Mouse (Mus musculus): ENCODE results near the gene Gpr152. TPM values are rescaled to one million over a fixed set of nuclear protein-coding genes. Genes with fewer than 3 reads are reported as not detected.

Gpr152 gene
- total RNA-seq (2023) = not detected

DNA sequence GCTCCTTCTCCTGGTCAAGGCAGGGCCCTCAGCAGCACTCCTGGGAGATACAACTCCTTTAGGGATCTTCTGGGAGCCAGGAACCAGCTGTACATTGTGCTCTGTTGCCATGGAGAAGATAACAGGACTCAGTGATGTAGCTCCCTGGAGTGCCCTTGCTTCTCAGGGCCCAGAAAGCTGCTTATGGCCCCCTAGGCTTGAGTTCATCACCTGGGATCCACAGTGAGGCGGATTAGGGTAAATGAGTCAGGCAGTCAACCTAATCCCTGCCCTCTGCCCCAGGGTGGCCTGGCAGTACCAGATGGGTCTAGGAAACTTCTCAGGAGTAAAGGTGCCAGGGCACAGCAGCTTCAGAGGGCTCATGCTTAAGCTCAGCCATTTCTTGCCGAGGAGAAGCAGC, at the start of gene Gpr152:
TSS of gene Gpr152 (plus strand) at position 342 of the 400 bp plus-strand sequence.

DNA sequence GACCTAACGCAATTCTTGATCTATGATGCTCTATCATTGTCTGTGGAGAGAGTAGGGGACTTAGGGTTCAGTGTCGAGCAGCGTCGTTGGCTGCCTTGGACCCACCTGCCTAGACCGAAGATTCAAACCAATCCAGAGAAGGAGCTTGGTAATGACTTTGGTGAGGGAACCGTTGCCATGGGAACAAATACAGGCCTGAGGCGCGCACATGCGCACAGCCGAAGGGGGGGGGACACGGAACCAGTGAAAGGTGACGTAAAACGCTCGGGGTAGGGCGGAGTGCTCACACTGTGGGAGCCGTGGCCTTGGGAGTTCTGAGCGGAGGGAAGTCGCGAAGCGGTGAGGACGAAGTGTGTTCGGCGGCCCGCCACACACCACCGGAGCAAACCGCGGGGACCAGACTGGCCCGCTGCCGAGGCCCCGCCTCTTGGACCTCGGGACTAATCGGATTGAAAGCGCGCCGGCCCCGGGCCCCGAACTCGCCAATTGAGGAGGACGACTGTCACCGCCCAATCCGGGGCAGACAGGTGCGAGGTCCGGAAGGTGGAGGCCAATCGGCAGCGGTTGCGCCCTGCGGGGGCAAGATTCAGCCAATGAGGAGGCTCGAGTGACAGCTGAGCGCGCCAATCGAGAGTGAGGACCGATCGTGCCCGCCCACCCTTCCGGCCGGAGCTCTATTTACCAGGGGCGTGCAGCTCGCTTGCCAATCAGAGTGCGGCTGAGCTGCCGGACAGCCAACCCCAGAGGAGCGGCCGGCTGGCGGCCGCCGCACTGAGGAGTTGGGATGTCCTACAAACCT, 42.7 kb upstream of the Gpr152 start, which contains the start of gene Cdk2ap2:
TSS of gene Cdk2ap2 (plus strand) at position 541 of the 799 bp plus-strand sequence.

DNA sequence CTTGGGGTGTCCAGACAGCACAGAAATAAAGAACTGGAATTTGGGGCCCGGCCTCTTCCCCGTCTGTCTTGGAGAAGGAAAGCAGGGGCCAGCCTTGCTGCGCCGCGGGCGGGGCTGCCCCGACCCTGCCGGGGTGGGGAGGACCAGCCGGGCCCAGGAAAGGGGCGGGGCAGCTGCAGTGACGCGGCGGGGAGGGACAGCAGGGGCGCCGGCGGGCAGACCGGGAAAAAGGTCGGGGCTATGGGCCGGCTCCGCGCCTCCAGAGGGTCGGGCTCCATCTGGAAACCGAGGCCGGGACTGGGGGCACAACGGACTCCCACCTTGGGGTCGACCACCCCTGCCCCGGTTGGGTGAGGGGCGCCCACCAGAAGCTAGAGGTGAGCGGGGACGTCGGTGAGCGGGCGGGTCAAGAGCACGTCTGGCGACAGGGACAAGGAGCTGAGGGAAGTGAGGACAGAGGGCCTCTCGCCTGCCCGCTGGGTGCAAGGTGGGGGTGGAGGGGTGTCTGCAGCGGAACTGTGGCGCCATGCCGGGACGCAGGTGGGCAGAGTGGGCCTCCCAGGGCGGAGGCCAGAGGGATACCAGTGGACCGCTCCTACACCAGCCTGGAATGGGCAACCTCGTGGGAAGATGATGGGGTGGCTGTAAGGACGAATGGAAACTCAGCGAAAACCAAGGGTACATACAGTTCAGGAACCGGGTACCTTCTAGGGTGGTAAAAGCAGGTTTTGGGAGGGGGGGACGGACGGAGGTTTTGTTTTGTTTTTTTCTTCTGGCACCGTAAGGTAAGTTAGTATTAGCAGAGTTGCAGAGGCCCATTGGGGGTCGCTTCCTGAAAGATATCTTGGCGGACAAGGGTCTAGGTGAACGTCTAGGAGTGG, 39.5 kb upstream of the Gpr152 start, which contains the start of gene Pitpnm1:
TSS of gene Pitpnm1 (plus strand) at position 162 of the 881 bp plus-strand sequence.

DNA sequence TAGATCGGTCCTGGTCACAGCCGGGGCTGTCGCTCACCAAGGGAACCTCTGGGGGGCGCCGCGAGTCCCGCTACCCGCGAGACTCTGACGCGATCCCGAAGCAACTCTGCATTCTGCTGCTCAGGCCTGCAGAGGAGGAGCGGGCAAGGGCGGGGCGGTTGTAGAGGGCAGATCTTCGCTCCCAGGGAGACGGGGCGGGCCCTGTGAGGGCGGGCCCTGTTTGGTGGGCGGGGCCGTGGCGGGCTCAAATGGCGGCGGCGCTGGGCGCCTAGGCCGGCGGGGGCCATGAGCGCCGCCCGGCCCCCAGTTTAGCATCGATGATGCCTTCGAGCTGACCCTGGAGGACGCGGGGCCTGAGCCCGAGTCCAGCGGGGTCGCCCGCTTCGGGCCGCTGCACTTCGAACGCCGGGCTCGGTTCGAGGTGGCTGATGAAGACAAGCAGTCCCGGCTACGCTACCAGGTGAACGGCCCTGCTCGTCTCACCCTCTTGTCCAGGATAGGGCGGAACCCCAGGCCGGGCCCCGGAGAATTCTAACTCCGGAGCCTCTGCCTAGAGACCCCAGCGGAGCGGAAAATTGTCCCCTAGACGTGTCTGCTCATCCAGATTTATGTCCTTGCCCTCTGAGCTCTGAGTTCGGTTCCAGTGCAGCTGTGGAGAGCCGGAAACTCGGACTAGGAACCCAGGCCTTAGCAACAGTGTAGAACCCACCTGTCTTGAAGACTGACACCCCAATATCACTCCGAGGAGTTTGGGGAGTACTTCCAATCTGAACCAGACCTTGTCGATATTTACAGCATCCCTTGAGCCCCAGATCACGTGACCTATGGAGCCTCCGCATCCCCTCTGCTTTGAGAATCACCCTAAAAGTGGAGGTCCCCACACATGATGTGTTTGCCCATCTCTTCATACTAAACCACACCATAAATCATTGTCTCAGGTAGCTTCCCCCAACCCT, 13.6 kb upstream of the Gpr152 start, which contains the start of gene Aip:
TSS of gene Aip (minus strand) at position 118 of the 956 bp plus-strand sequence.

DNA sequence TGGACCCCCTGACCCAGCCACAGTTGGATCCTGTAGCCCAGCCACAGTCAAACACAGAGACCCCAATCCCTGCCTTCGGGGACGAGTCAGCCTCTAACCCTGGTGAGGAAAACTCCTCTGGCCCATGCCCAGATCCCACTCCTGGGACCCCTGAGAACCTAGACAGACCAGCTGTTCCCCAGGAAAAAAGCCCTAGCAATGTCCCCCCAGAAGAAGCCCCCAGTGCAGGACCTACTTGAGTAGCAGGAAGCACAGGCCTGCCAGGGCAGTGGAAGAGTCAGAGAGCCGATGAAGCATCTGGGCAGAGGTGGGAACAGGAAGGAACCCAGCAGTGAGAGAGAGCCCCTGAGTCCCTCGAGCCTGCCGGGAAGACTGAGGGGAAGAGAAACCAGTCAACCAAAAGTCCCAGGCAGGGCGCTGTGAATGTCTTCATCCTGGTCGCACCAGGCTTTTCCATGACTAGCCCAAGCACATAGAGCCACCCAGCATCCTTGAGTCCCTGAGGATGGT, 4.2 kb downstream of the Gpr152 start, which contains the start of gene Cabp4:
TSS of gene Cabp4 (minus strand) at position 275 of the 510 bp plus-strand sequence.

DNA sequence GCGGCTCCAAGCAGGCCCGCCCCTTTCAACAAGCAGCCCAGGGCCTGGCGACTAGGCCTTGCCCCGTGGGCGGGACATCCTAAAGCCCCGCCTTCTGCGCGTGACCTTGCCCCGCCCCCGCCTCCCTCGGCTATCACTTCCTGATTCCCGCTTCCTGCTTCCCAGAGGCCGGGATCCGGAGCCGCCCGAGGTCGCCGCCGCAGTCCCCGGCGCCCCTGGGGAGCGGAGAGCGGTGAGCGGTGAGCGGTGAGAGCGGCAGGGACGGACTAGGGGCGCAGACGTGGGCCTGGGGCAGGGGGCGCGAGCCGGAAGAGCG, 8.9 kb downstream of the Gpr152 start, which contains the start of gene Coro1b:
TSS of gene Coro1b (plus strand) at position 129 of the 316 bp plus-strand sequence.

DNA sequence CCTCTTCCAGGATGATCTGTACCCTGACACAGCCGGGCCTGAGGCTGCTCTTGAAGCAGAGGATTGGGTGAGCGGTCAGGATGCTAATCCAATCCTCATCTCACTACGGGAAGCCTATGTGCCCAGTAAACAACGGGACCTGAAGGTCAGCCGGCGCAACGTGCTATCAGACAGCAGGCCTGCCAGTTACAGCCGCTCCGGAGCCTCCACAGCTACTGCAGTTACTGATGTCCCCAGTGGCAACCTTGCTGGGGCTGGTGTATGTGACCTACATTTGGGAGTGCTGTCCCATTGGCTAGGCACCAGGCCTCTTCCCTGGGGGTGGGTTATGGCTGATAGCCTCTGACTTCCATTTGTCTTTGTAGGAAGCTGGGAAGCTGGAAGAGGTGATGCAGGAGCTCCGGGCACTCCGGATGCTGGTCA, 13.7 kb downstream of the Gpr152 start, which contains the start of gene Ptprcap:
TSS of gene Ptprcap (plus strand) at position 373 of the 423 bp plus-strand sequence.

DNA sequence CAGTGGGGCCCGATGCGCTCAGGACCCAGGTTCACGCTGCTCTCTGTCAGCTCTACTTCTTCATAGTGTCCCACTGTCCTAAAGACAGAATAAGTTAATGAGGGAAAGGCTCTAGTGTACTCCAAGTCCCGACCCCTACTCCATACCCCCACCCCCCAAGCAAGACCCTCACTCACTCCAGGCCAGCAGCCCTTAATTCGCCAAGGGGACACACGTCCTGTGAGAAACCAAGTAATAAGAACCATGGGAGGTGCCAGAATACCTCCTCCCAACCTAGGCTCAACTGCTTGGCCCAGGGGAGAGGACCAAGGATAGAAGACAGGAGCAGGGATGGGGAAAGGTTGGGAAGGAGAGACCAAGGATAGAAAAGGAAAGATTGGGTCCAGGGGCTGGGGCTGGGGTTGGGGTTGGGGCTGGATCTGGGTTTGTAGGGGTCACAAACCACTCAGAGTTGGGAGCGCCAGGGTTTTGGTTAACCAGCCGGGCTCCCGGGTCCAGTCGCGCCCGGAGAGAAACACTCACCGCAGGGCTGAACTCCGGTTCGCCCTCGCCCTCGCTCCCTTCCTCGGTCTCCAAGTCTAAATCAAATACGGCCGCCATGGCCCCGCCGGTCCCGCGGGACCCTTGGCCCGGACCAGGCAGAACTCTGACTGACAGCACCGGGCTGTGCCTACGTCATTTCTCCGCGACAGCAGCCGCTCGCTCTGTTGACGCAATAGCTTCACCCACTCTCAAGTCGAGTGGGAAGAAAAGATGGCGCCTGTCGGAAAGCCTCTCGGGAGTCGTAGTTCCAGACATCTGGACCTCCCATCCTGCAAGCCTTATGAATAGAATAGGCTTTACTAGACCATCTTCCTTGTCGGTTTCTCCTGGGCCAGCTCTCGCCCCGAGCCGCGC, 23.3 kb downstream of the Gpr152 start, which contains the start of gene Rps6kb2:
TSS of gene Rps6kb2 (minus strand) at position 709 of the 897 bp plus-strand sequence.

DNA sequence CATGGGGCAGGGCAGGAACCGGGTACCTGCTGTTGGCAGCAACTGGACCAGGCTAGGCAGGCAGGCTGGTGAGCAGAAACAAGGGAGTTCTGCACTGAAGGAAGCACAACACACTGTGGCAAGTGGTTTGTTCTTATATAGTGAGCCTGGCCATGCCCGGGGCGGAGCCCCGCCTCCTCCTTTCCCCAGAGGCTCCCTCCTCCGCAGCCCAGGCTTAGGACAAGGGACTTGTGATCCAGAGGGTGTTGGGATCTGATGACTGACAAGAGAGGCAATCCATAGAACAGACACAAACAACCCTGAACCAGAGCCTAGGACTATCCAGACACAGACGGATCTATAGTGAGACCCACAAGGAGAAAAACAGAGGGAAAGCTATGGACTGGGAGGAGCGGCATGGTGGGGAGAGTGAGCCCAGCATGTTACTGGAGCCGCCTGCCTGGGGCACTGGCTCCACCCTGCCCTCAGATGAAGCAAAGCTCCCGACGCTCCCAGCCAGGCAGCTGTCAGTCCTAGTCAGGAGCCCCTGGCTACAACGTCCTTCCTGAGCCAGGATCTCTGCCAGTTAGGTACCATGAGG, 35.9 kb downstream of the Gpr152 start, which contains the start of gene Carns1:
TSS of gene Carns1 (minus strand) at position 112 of the 580 bp plus-strand sequence.

DNA sequence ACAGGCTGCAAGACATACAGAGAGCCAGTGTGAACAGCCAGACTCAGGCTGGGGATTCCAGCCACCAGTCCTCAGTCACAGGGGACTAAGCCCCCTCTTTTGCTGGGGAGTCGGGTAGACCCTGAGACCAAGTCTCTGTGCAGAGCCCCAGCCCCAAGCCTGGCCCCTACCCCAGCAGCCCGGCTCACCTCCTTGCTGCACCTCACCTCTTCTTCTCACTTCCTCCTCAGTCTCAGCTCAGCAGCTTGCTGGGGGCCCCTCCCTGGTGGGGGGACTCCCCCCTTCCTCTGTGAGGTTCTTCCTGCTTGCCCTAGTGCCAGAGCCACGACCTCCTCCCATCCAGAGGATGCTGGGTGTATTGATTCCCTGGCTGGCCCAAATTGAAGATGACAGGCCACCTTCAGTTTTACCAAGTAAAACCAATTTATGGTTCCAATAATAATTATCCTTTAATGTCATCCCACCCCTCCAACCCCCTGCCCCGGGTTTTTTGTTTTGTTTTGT, 51.3 kb downstream of the Gpr152 start, which contains the start of gene Tbc1d10c:
TSS of gene Tbc1d10c (minus strand) at position 454 of the 504 bp plus-strand sequence.

DNA sequence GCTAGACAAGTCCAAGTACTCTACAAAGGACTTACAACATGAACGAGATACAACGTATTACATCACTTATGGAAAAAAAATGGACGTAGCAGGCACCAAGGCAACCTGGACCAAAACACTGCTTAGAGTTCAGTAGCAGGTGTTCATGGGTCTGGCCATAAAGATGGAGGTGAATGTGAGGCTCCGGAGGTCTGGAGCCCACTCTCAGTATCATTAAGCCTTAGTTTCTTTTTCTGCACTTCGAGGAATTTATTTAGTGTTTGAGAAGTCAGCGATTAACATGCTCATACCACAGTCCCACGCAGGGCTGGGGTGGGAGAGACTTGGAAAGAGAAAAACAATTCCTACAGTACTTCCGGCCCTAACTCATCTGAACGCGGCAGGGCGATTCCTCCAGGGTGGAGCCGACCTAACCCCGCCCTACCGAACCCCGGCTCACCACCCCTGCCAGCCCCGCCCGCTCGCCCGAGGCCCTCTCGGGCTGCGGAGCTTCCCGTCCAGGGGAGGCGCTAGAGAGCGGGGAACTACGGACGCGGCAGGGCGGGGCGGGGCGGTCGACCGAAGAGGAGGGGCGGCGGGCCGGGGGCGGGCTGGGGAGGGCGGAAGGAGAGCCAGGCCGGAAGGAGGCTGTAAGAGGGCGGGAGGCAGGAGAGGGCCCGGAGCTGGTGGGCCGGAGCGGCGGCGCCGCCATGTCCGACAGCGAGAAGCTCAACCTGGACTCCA, 52.1 kb downstream of the Gpr152 start, which contains the start of gene Ppp1ca:
TSS of gene Ppp1ca (plus strand) at position 538 of the 723 bp plus-strand sequence.

Other genes with a start within 250 kb of the Gpr152 start
- gene Tcirg1, start 232.7 kb upstream of the Gpr152 start, total RNA-seq (2023) = 100 to 1,000 TPM; 223 to 229 TPM
- gene Ndufs8, start 227.0 kb upstream of the Gpr152 start, total RNA-seq (2023) = 10 to 100 TPM; 60.8 to 68.6 TPM
- gene Aldh3b1, start 210.0 kb upstream of the Gpr152 start, total RNA-seq (2023) = 100 to 1,000 TPM; 142 to 144 TPM
- 100 to 1,000 TPM; 277 to 278 TPM for gene Unc93b1, start 204.6 kb upstream of the Gpr152 start, total RNA-seq (2023)
- gene Aldh3b3, start 181.1 kb upstream of the Gpr152 start, total RNA-seq (2023) = 10 to 100 TPM; 12.3 to 12.6 TPM
- gene Aldh3b2, start 167.5 kb upstream of the Gpr152 start, total RNA-seq (2023) = 10 to 100 TPM; 12.7 to 16.4 TPM
- gene Acy3, start 153.2 kb upstream of the Gpr152 start, total RNA-seq (2023) = under 1 TPM in 1 of 2 experiments, not detected in 1; 0.42 TPM
- gene Tbx10, start 147.0 kb upstream of the Gpr152 start, total RNA-seq (2023) = not detected
- gene Nudt8, start 139.2 kb upstream of the Gpr152 start, total RNA-seq (2023) = 1 to 10 TPM; 5.2 to 5.9 TPM
- 1 to 10 TPM in 1 of 2 experiments, under 1 TPM in 1; 0.70 to 1.0 TPM for gene Gm49405, start 139.2 kb upstream of the Gpr152 start, total RNA-seq (2023)
- gene Doc2g, start 136.5 kb upstream of the Gpr152 start, total RNA-seq (2023) = 1 to 10 TPM in 1 of 2 experiments, under 1 TPM in 1; 0.55 to 2.2 TPM
- gene Ndufv1, start 127.0 kb upstream of the Gpr152 start, total RNA-seq (2023) = 10 to 100 TPM; 69.0 to 69.5 TPM
- 10 to 100 TPM; 71.2 to 96.6 TPM for gene Gstp1, start 101.8 kb upstream of the Gpr152 start, total RNA-seq (2023)
- gene Gstp2, start 93.8 kb upstream of the Gpr152 start, total RNA-seq (2023) = 1 to 10 TPM; 5.9 to 8.4 TPM
- gene Gstp3, start 80.2 kb upstream of the Gpr152 start, total RNA-seq (2023) = 1 to 10 TPM; 5.3 to 8.8 TPM
- not detected for gene Cabp2, start 58.2 kb upstream of the Gpr152 start, total RNA-seq (2023)
- gene Cdk2ap2, start 42.6 kb upstream of the Gpr152 start, total RNA-seq (2023) = 100 to 1,000 TPM; 208 to 221 TPM
- gene Pitpnm1, start 39.8 kb upstream of the Gpr152 start, total RNA-seq (2023) = 100 to 1,000 TPM; 161 to 176 TPM
- 100 to 1,000 TPM in 1 of 2 experiments, 10 to 100 TPM in 1; 96.8 to 101 TPM for gene Aip, start 13.9 kb upstream of the Gpr152 start, total RNA-seq (2023)
- under 1 TPM in 1 of 2 experiments, not detected in 1; 0.22 TPM for gene Cabp4, start 4.2 kb downstream of the Gpr152 start, total RNA-seq (2023)
- 100 to 1,000 TPM; 186 to 201 TPM for gene Coro1b, start 8.8 kb downstream of the Gpr152 start, total RNA-seq (2023)
- 10 to 100 TPM in 1 of 2 experiments, 1 to 10 TPM in 1; 8.0 to 11.7 TPM for gene Ptprcap, start 13.8 kb downstream of the Gpr152 start, total RNA-seq (2023)
- 10 to 100 TPM; 43.1 to 43.8 TPM for gene Rps6kb2, start 23.6 kb downstream of the Gpr152 start, total RNA-seq (2023)
- gene Carns1, start 35.7 kb downstream of the Gpr152 start, total RNA-seq (2023) = 10 to 100 TPM; 24.4 to 28.9 TPM
- 100 to 1,000 TPM; 110 to 127 TPM for gene Tbc1d10c, start 51.5 kb downstream of the Gpr152 start, total RNA-seq (2023)
- 100 to 1,000 TPM; 420 to 454 TPM for gene Ppp1ca, start 52.3 kb downstream of the Gpr152 start, total RNA-seq (2023)
- gene Rad9a, start 61.9 kb downstream of the Gpr152 start, total RNA-seq (2023) = 10 to 100 TPM; 30.2 to 36.5 TPM
- gene Clcf1, start 74.5 kb downstream of the Gpr152 start, total RNA-seq (2023) = 1 to 10 TPM; 2.4 to 2.8 TPM
- gene AC109138.7, start 74.6 kb downstream of the Gpr152 start, total RNA-seq (2023) = not detected
- 10 to 100 TPM; 55.9 to 59.1 TPM for gene Pold4, start 92.1 kb downstream of the Gpr152 start, total RNA-seq (2023)
- gene Ssh3, start 129.4 kb downstream of the Gpr152 start, total RNA-seq (2023) = 10 to 100 TPM; 29.4 to 30.5 TPM
- gene Ankrd13d, start 143.3 kb downstream of the Gpr152 start, total RNA-seq (2023) = 10 to 100 TPM; 30.7 to 42.6 TPM
- 100 to 1,000 TPM; 416 to 479 TPM for gene Grk2, start 166.4 kb downstream of the Gpr152 start, total RNA-seq (2023)

Data from neutrophil, adult 83 days (primary cell).